Mouse (Mus musculus) mature B cell (primary cell): Measurements from ENCODE around the gene Myh10.
"Not testable (repeated sequence)": the region's sequence is repeated elsewhere in the genome, so short reads cannot be mapped to it uniquely, and the experiment has no call there.

Source experiments
- in situ Hi-C: fragments of 300-500 bp; cut with MboI; formaldehyde crosslinking; loops from 2 replicates; pipeline ENCODE4 v1.14.3; 2019

The Myh10 gene

GRCm38 (mm10) chr11:68692693-68693446 lies 1.5 kb downstream of the Myh10 start:
- in situ Hi-C loops = no loop called here

GRCm38 (mm10) chr11:68693447-68694040 lies 2.2 kb downstream of the Myh10 start:
- in situ Hi-C loops = no loop called here

GRCm38 (mm10) chr11:68702370-68702769 lies 11.0 kb downstream of the Myh10 start:
- in situ Hi-C loops = no loop called here

DNA sequence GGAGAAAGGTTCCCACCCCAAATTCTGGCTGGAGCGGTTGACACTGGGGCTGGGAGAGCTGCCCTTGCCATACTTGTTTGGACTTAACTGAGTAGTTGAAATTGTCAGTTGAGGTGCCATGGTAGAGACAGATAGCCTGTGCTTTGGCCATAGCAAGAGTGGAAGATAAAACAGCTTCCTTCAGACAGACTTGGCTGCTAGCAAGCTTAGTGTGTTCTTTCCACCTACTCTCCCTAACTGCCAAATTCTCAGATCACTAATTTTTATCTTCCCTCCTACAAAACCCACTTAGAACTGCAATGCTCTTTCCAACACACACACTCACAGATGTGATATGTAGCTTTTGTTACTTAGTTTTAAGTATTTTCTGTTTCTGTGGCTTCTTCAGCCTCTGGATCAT lies 12.0 kb downstream of the Myh10 start:
- in situ Hi-C loops = no loop called here

GRCm38 (mm10) chr11:68704258-68704657 lies 12.9 kb downstream of the Myh10 start:
- in situ Hi-C loops = no loop called here

DNA sequence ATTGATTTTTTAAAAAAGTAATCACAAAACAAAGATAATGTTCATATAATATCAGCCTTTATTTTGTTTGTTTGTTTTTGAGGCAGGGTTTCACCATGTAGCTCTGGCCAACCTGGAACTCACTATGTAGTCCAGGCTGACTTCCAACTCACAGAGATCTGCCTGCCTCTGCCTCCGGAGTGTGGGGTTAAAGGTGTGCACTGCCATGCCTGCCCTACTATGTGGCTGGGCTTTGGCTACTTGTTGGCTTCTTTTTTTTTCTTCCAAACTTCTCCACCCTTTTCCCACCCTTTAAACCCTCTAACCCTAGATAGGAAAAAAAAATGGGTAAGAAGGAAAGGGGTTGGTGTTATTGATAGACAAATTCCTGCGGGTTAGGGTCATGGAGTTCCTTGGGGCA lies 13.5 kb downstream of the Myh10 start:
- in situ Hi-C loops = no loop called here

GRCm38 (mm10) chr11:68706524-68707429 lies 15.4 kb downstream of the Myh10 start:
- in situ Hi-C loops = no loop called here

- in situ Hi-C loops = no loop called here
These were observed 16.7 kb downstream of the Myh10 start for GRCm38 (mm10) chr11:68707881-68708582.

- in situ Hi-C loops = no loop called here
These were observed 24.8 kb downstream of the Myh10 start for GRCm38 (mm10) chr11:68716167-68716566.

- in situ Hi-C loops = no loop called here
These were observed 25.9 kb downstream of the Myh10 start for GRCm38 (mm10) chr11:68717171-68717840.

- in situ Hi-C loops = no loop called here
These were observed 27.8 kb downstream of the Myh10 start for GRCm38 (mm10) chr11:68719096-68719648.

- in situ Hi-C loops = no loop called here
These were observed 28.4 kb downstream of the Myh10 start for GRCm38 (mm10) chr11:68719774-68720173.

DNA sequence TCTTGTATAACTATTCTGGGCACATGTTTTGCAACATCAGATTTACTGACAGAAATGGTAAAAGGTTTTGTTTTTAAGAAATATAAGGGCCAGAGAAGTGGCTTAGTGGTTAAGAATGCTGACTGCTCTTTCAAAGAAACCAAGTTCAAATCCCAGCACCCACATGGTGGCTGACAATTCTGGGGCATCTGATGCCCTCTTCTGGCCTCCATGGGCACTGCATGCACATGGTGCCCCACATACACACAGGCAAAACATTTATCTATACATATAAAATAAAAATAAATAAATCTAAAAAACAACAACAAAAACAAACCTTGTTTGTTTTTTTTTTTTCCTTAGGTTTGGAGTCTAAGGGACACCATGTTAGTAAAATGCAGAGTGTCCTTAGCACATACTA lies 32.8 kb downstream of the Myh10 start:
- in situ Hi-C loops = no loop called here

DNA sequence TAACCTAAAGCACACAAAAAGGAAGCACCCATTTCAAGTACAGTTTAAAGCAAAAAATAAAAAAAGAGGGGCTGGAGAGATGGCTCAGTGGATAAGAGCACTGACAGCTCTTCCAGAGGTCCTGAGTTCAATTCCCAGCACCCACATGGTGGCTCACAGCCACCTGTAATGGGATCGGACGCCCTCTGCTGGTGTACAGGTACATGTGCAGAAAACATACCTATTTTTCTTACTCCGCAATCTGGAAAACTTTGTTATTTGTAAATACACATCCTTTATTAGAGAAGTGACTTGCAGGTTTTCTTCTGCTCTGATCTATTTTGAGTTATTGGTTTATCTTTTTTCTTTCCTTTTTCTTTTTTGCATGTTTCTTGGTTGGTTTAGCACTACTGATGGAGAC lies 37.3 kb downstream of the Myh10 start:
- in situ Hi-C loops = no loop called here

- in situ Hi-C loops = no loop called here
These were observed 39.4 kb downstream of the Myh10 start for GRCm38 (mm10) chr11:68730792-68731191.

- in situ Hi-C loops = no loop called here
These were observed 40.7 kb downstream of the Myh10 start for GRCm38 (mm10) chr11:68732066-68732465.

GRCm38 (mm10) chr11:68733401-68733800 lies 42.0 kb downstream of the Myh10 start:
- in situ Hi-C loops = not testable (repeated sequence)

DNA sequence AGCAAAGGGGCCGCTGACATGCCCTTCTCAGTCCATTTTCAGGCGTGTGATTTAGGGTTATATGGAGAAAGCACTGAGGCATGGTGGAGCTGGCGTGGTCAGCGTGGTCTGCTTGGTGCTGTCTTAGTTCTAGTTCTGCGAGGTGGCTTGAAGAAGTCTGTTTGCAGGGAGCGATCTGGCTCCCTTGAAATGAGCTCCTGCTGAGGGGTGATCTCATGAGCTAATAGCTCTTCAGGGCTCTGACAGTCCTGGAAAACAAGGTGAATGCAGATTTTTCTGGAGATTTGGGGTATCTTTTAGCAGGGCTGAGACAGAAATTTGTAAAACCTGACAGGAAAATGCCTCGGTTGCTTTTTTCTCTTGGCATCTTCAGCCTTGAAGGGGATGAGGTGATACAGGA lies 48.1 kb downstream of the Myh10 start:
- in situ Hi-C loops = no loop called here

GRCm38 (mm10) chr11:68742658-68743057 lies 51.3 kb downstream of the Myh10 start:
- in situ Hi-C loops = no loop called here

DNA sequence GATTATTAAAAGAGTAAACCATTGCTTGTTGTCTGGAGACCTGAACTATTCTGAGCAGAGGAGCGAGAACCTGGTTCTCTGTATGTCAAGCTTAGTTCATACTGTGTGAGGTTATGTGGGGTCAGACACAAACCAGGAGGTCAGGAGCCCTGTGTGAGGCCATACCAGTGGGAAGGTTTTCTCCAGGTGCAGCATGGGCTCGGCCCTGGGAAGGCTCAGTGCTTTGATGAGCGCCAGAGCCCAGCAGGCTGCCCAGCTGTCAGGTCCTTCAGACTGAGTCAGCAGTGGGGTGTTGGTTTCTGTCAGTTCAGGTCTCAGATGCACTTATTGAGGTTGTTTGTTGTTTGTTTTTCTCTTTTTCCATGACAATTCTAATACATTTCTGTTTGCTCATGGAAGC lies 52.8 kb downstream of the Myh10 start:
- in situ Hi-C loops = no loop called here
